Mouse (Mus musculus) hindbrain, embryonic 13.5 days (tissue): ENCODE measurements around the gene Psap. TPM values are rescaled to one million over a fixed set of nuclear protein-coding genes. Genes with fewer than 3 reads are reported as not detected.

ENCODE experiments used
- ATAC-seq: fragments of 200-750 bp; cut with Nextera tagmentation; 2 replicates; pipeline ENCODE4 v1.8.0; 2017; ENCODE audit warnings: moderate TSS enrichment; ENCODE audit not compliant: low FRiP score
- H3K27ac ChIP-seq: fragments of 300-500 bp; sonication (generic); 2 replicates; pipeline ENCODE4 v1.5.1; 2015; ENCODE audit warnings: inconsistent platforms, mild to moderate bottlenecking, moderate library complexity
- H3K27me3 ChIP-seq: fragments of 300-500 bp; sonication (generic); 2 replicates; pipeline ENCODE4 v1.6.1; 2015; ENCODE audit warnings: mild to moderate bottlenecking, inconsistent platforms
- H3K36me3 ChIP-seq: fragments of 300-500 bp; sonication (generic); 2 replicates; pipeline ENCODE4 v1.6.1; 2015; ENCODE audit warnings: mild to moderate bottlenecking, inconsistent platforms
- H3K4me1 ChIP-seq: fragments of 300-500 bp; sonication (generic); replicated peaks from 2 replicates; pipeline ENCODE4 v1.6.1; 2015; ENCODE audit warnings: inconsistent platforms
- H3K4me2 ChIP-seq: fragments of 300-500 bp; sonication (generic); 2 replicates; pipeline ENCODE4 v1.6.1; 2015; ENCODE audit warnings: inconsistent platforms, mild to moderate bottlenecking, moderate library complexity
- H3K4me3 ChIP-seq: fragments of 300-500 bp; sonication (generic); 2 replicates; pipeline ENCODE4 v1.5.1; 2015; ENCODE audit warnings: mild to moderate bottlenecking, inconsistent platforms
- H3K9ac ChIP-seq: fragments of 300-500 bp; sonication (generic); 2 replicates; pipeline ENCODE4 v1.6.1; 2015; ENCODE audit warnings: mild to moderate bottlenecking, inconsistent platforms
- H3K9me3 ChIP-seq: fragments of 300-500 bp; sonication (generic); 2 replicates; pipeline ENCODE4 v1.6.1; 2016; ENCODE audit warnings: inconsistent platforms
- WGBS: fragments of 180-500 bp; shearing (Covaris S2); methylation state at CpG from one replicate; pipeline ENCODE4 v1.1.7; 2015; 5-methylcytosine and 5-hydroxymethylcytosine counted together
- polyA plus RNA-seq: library from polyadenylated mRNA; unstranded; fragments of >200 nt; fragmentation: Nextera tagmentation; extraction: Ambion mirVana; gene quantifications from 2 replicates; pipeline ENCODE4 v1.2.1, GENCODE M21; 2015

Gene Psap
- polyA plus RNA-seq, 1 experiment from 2014 or later: 153 TPM

GRCm38 (mm10) chr10:60282116-60283014, 4.9 kb downstream of the Psap start:
- peak overlapping the region; percentile 55 for H3K27ac ChIP-seq
- peak overlapping the region; percentile 24; the same call in 1 of the 2 replicates for H3K9ac ChIP-seq
- H3K4me1 ChIP-seq: peaks cover 93% of the 10 kb centered on the region
- no peak overlapping the region for H3K4me2 ChIP-seq
- H3K9me3 ChIP-seq: no peaks in the 10 kb centered on the region
- no peak for ATAC-seq
- WGBS: 86% methylated on average over 10 of the region's 10 CpGs
- no peaks in the 10 kb centered on the region for H3K36me3 ChIP-seq
- no peak overlapping the region for H3K4me3 ChIP-seq
- H3K27me3 ChIP-seq: no peaks in the 10 kb centered on the region

- peak overlapping the region; percentile 52 for H3K4me2 ChIP-seq
- peak overlapping the region; percentile 36 for H3K9ac ChIP-seq
- no peaks in the 10 kb centered on the region for H3K9me3 ChIP-seq
- 58% methylated on average over 6 of the region's 6 CpGs for WGBS
- H3K4me3 ChIP-seq: 0 out of 2 replicates have a peak overlapping the region, but pooled peaks have one; percentile 25
- peak overlapping the region; percentile 90 for H3K27ac ChIP-seq
- ATAC-seq: no peak
- H3K4me1 ChIP-seq: peaks cover 95% of the 10 kb centered on the region
- no peaks in the 10 kb centered on the region for H3K27me3 ChIP-seq
- H3K36me3 ChIP-seq: no peaks in the 10 kb centered on the region
Observed at GRCm38 (mm10) chr10:60284248-60284647, 6.8 kb downstream of the Psap start.

GRCm38 (mm10) chr10:60284676-60285111, 7.3 kb downstream of the Psap start:
- Histone ChIP-seq H3K4me3 (0 out of 2 replicates have a peak overlapping the region, but pooled peaks have one; percentile 25), H3K4me2 (peak overlapping the region; percentile 52), H3K27me3 (no peaks in the 10 kb centered on the region), H3K9ac (peak overlapping the region; percentile 36), H3K9me3 (no peaks in the 10 kb centered on the region), H3K27ac (peak overlapping the region; percentile 90), H3K36me3 (no peaks in the 10 kb centered on the region), H3K4me1 (peaks cover 95% of the 10 kb centered on the region)
- 0 out of 2 replicates have a peak, but pooled peaks have one; percentile 15 for ATAC-seq
- 35% methylated on average over 8 of the region's 8 CpGs for WGBS

- 45% methylated on average over 8 of the region's 8 CpGs for WGBS
- peak overlapping the region; percentile 36 for H3K9ac ChIP-seq
Observed at GRCm38 (mm10) chr10:60285183-60285582, 7.8 kb downstream of the Psap start.

GRCm38 (mm10) chr10:60285676-60286372, 8.4 kb downstream of the Psap start:
- H3K9ac ChIP-seq: peak overlapping the region; percentile 36
- H3K36me3 ChIP-seq: no peaks in the 10 kb centered on the region
- H3K4me2 ChIP-seq: peak overlapping the region; percentile 52
- 22% methylated on average over 14 of the region's 14 CpGs for WGBS
- ATAC-seq: peak; percentile 72
- H3K9me3 ChIP-seq: no peaks in the 10 kb centered on the region
- peak overlapping the region; percentile 90 for H3K27ac ChIP-seq
- no peaks in the 10 kb centered on the region for H3K27me3 ChIP-seq
- peak overlapping the region; percentile 25 for H3K4me3 ChIP-seq
- peaks cover 95% of the 10 kb centered on the region for H3K4me1 ChIP-seq

More at GRCm38 (mm10) chr10:60285183-60285582, 7.8 kb downstream of the Psap start:
- Histone ChIP-seq H3K36me3 (no peaks in the 10 kb centered on the region), H3K4me3 (peak overlapping the region; percentile 25), H3K27me3 (no peaks in the 10 kb centered on the region), H3K4me2 (peak overlapping the region; percentile 52), H3K9me3 (no peaks in the 10 kb centered on the region), H3K4me1 (peaks cover 95% of the 10 kb centered on the region), H3K27ac (peak overlapping the region; percentile 90)
- ATAC-seq: peak; percentile 27

GRCm38 (mm10) chr10:60286546-60286945, 9.1 kb downstream of the Psap start:
- no peak overlapping the region for H3K9ac ChIP-seq
- 89% methylated on average over 7 of the region's 7 CpGs for WGBS
- H3K27ac ChIP-seq: peak overlapping the region; percentile 90
- H3K27me3 ChIP-seq: no peaks in the 10 kb centered on the region
- no peak overlapping the region for H3K4me3 ChIP-seq
- no peaks in the 10 kb centered on the region; the same call in 1 of the 2 replicates for H3K36me3 ChIP-seq
- peak overlapping the region; percentile 52 for H3K4me2 ChIP-seq
- ATAC-seq: no peak
- no peaks in the 10 kb centered on the region for H3K9me3 ChIP-seq
- peaks cover 94% of the 10 kb centered on the region for H3K4me1 ChIP-seq

GRCm38 (mm10) chr10:60287161-60287560, 9.7 kb downstream of the Psap start:
- Histone ChIP-seq H3K4me3 (no peak overlapping the region), H3K4me1 (peaks cover 90% of the 10 kb centered on the region), H3K36me3 (peaks cover 6% of the 10 kb centered on the region; the same call in 1 of the 2 replicates), H3K27ac (peak overlapping the region; percentile 90; the same call in 1 of the 2 replicates), H3K9ac (no peak overlapping the region), H3K27me3 (no peaks in the 10 kb centered on the region), H3K9me3 (no peaks in the 10 kb centered on the region), H3K4me2 (no peak overlapping the region)
- 86% methylated on average over 4 of the region's 4 CpGs for WGBS
- ATAC-seq: no peak

GRCm38 (mm10) chr10:60287726-60288125, 10.3 kb downstream of the Psap start:
- 77% methylated on average over 2 of the region's 2 CpGs for WGBS
- H3K27ac ChIP-seq: peak overlapping the region; percentile 90; the same call in 1 of the 2 replicates

GRCm38 (mm10) chr10:60289216-60289615, 11.8 kb downstream of the Psap start:
- H3K27me3 ChIP-seq: no peaks in the 10 kb centered on the region
- WGBS: 89% methylated on average over 8 of the region's 8 CpGs
- no peak for ATAC-seq
- no peak overlapping the region for H3K27ac ChIP-seq
- H3K4me2 ChIP-seq: no peak overlapping the region
- no peak overlapping the region for H3K9ac ChIP-seq
- peaks cover 70% of the 10 kb centered on the region for H3K4me1 ChIP-seq
- no peak overlapping the region for H3K4me3 ChIP-seq
- H3K9me3 ChIP-seq: no peaks in the 10 kb centered on the region
- peaks cover 27% of the 10 kb centered on the region for H3K36me3 ChIP-seq

More at GRCm38 (mm10) chr10:60287726-60288125, 10.3 kb downstream of the Psap start:
- Histone ChIP-seq H3K9me3 (no peaks in the 10 kb centered on the region), H3K4me2 (no peak overlapping the region), H3K27me3 (no peaks in the 10 kb centered on the region), H3K9ac (no peak overlapping the region), H3K36me3 (peaks cover 12% of the 10 kb centered on the region), H3K4me1 (peaks cover 84% of the 10 kb centered on the region), H3K4me3 (no peak overlapping the region)
- no peak for ATAC-seq

- Histone ChIP-seq H3K4me3 (no peak overlapping the region), H3K9me3 (no peaks in the 10 kb centered on the region), H3K27ac (no peak overlapping the region), H3K4me1 (peaks cover 60% of the 10 kb centered on the region), H3K36me3 (peaks cover 36% of the 10 kb centered on the region), H3K9ac (no peak overlapping the region), H3K27me3 (no peaks in the 10 kb centered on the region), H3K4me2 (no peak overlapping the region)
- 69% methylated on average over 7 of the region's 7 CpGs for WGBS
- no peak for ATAC-seq
Observed at GRCm38 (mm10) chr10:60290026-60290738, 12.8 kb downstream of the Psap start.

- Histone ChIP-seq H3K4me2 (no peak overlapping the region), H3K9me3 (no peaks in the 10 kb centered on the region), H3K27ac (no peak overlapping the region), H3K27me3 (no peaks in the 10 kb centered on the region), H3K36me3 (peaks cover 42% of the 10 kb centered on the region), H3K4me1 (peaks cover 55% of the 10 kb centered on the region), H3K4me3 (no peak overlapping the region), H3K9ac (no peak overlapping the region)
- 87% methylated on average over 8 of the region's 8 CpGs for WGBS
- ATAC-seq: no peak
Observed at GRCm38 (mm10) chr10:60290739-60291110, 13.3 kb downstream of the Psap start.
